Mouse (Mus musculus) natural killer cell, adult 2 months (primary cell): ENCODE measurements around the gene Hps3.

Experiments
- DNase-seq, 2 experiments: peaks; one replicate each; pipeline ENCODE4 v3.0.0; 2022; ENCODE audit warnings: low spot score in 2 of 2

The Hps3 gene

GRCm38 (mm10) chr3:19948552-19948951 lies 86.6 kb downstream of the Hps3 start:
- no peak for DNase-seq
